Mouse (Mus musculus): ENCODE measurements around the gene Olfr30. TPM values are rescaled to one million over a fixed set of nuclear protein-coding genes. Genes with fewer than 3 reads are reported as not detected.

Gene Olfr30
- not detected in 2 replicates for polyA plus RNA-seq (2012; ENCODE audit: low replicate concordance)

GRCm38 (mm10) chr11:58462170-58462569 is at the start of gene Olfr30:
Gene Olfr30 (minus strand): TSS chr11:58462270.

DNA sequence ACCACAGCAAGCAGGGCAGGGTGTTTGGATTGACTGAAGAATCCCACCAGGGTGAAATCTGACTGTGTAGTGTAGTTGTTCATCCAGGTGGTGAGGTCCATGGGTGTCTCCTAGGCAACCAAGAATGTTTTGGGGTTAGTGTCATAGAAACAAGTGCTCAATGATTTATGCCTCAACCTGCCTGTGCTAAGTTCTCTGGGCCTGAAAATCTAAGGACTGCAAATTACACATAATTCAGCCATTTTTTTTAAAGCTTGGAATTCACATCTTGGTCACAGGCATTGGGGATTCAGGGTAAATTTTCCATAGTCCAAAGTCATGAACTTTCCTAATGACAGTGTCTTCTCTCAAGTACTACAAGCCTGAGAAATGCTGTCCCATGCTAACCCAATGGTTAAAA is 40.4 kb upstream of the Olfr30 start, which contains the start of gene Olfr331:
TSS of gene Olfr331 (minus strand) at position 101 of the 400 bp plus-strand sequence.

GRCm38 (mm10) chr11:58492455-58492854 is 30.4 kb upstream of the Olfr30 start, which contains the start of gene Olfr332:
Gene Olfr332 (minus strand): TSS chr11:58492555.

GRCm38 (mm10) chr11:58452759-58453158 is 9.3 kb downstream of the Olfr30 start, which contains the start of gene Lypd9:
Gene Lypd9 (minus strand): TSS chr11:58452923.

GRCm38 (mm10) chr11:58432259-58432658 is 29.8 kb downstream of the Olfr30 start, which contains the start of gene Gm12253:
Gene Gm12253 (plus strand): TSS chr11:58432559.

DNA sequence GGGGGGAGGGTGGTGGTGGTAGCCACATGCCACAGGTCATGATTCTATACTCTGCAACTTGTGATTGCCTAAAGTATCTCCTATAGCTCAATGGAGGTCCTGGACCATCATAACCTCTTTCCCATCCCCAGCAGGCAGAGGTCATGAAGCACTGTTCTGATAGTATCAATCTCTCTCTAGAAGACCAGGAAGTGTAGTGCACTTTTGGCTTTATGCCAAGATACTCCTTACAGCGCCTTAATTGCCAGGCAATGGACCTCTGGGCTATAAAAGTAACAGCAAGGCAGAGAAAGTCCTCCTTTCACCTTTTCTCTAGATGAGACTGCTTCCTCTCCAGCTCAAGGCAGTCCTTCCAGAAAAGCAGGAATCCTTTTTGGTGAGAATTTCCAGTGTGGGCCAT is 41.3 kb downstream of the Olfr30 start, which contains the start of gene 1810065E05Rik:
TSS of gene 1810065E05Rik (plus strand) at position 297 of the 400 bp plus-strand sequence.

Other genes starting within 250 kb of the Olfr30 start
- gene 4930438A08Rik, start 187.5 kb downstream of the Olfr30 start, polyA plus RNA-seq (2012; ENCODE audit: low replicate concordance): 0.19 and 0.25 TPM in 2 replicates
- 9.7 and 23.0 TPM in 2 replicates for gene Zfp692, start 155.2 kb downstream of the Olfr30 start, polyA plus RNA-seq (2012; ENCODE audit: low replicate concordance)
- gene Zfp672, start 131.9 kb downstream of the Olfr30 start, polyA plus RNA-seq (2012; ENCODE audit: low replicate concordance): 9.4 and 11.8 TPM in 2 replicates
- 18.6 and 31.9 TPM in 2 replicates for gene Sh3bp5l, start 131.5 kb downstream of the Olfr30 start, polyA plus RNA-seq (2012; ENCODE audit: low replicate concordance)
- not detected in 2 replicates for gene Lypd8, start 83.2 kb downstream of the Olfr30 start, polyA plus RNA-seq (2012; ENCODE audit: low replicate concordance)
- not detected in 2 replicates for gene 1810065E05Rik, start 41.2 kb downstream of the Olfr30 start, polyA plus RNA-seq (2012; ENCODE audit: low replicate concordance)
- gene Gm12253, start 29.7 kb downstream of the Olfr30 start, polyA plus RNA-seq (2012; ENCODE audit: low replicate concordance): not detected in 2 replicates
- gene Lypd9, start 9.3 kb downstream of the Olfr30 start, polyA plus RNA-seq (2012; ENCODE audit: low replicate concordance): not detected in 2 replicates
- gene Olfr332, start 30.3 kb upstream of the Olfr30 start, polyA plus RNA-seq (2012; ENCODE audit: low replicate concordance): not detected in 2 replicates
- not detected in 2 replicates for gene Olfr331, start 40.3 kb upstream of the Olfr30 start, polyA plus RNA-seq (2012; ENCODE audit: low replicate concordance)
- not detected in 2 replicates for gene Olfr330, start 72.6 kb upstream of the Olfr30 start, polyA plus RNA-seq (2012; ENCODE audit: low replicate concordance)
- not detected in 2 replicates for gene Olfr329-ps, start 84.2 kb upstream of the Olfr30 start, polyA plus RNA-seq (2012; ENCODE audit: low replicate concordance)
- gene Olfr328, start 93.4 kb upstream of the Olfr30 start, polyA plus RNA-seq (2012; ENCODE audit: low replicate concordance): not detected in 2 replicates
- gene Olfr224, start 108.3 kb upstream of the Olfr30 start, polyA plus RNA-seq (2012; ENCODE audit: low replicate concordance): not detected in 2 replicates
- not detected in 2 replicates for gene Olfr325, start 115.5 kb upstream of the Olfr30 start, polyA plus RNA-seq (2012; ENCODE audit: low replicate concordance)
- not detected in 2 replicates for gene Olfr324, start 132.8 kb upstream of the Olfr30 start, polyA plus RNA-seq (2012; ENCODE audit: low replicate concordance)
- gene 2210407C18Rik, start 153.8 kb upstream of the Olfr30 start, polyA plus RNA-seq (2012; ENCODE audit: low replicate concordance): not detected in 2 replicates
- gene Olfr323, start 168.2 kb upstream of the Olfr30 start, polyA plus RNA-seq (2012; ENCODE audit: low replicate concordance): 0.18 TPM in 1 of 2 replicates, not detected in the other
- 0.15 and 5.6 TPM in 2 replicates for gene Trim58, start 178.2 kb upstream of the Olfr30 start, polyA plus RNA-seq (2012; ENCODE audit: low replicate concordance)
- gene Olfr322, start 196.5 kb upstream of the Olfr30 start, polyA plus RNA-seq (2012; ENCODE audit: low replicate concordance): 0.03 TPM in 1 of 2 replicates, not detected in the other
- gene Olfr320, start 218.8 kb upstream of the Olfr30 start, polyA plus RNA-seq (2012; ENCODE audit: low replicate concordance): not detected in 2 replicates
- gene Olfr319, start 236.9 kb upstream of the Olfr30 start, polyA plus RNA-seq (2012; ENCODE audit: low replicate concordance): not detected in 2 replicates

Data from hematopoietic multipotent progenitor cell, adult 10-12 weeks (in vitro differentiated cells).